Mouse (Mus musculus): ENCODE results near the gene Hdgf.

- TF ChIP-seq CTCF (IDR thresholded peaks at IDR 0.05; ENCODE audit: insufficient read depth, low read depth, low read length), result no peak
- TF ChIP-seq POLR2A (IDR thresholded peaks at IDR 0.05; ENCODE audit: insufficient read depth, low read depth, low read length), result no peak
Observed at GRCm38 (mm10) chr3:87960191-87960585, 54.1 kb downstream of the Hdgf start.

Measured in olfactory bulb, adult 2 months (tissue).